Mouse (Mus musculus): ENCODE results near the gene Glmn. TPM values are rescaled to one million over a fixed set of nuclear protein-coding genes. Genes with fewer than 3 reads are reported as not detected.

Glmn gene
- polyA plus RNA-seq, 1 experiment from 2014 or later, result 9.5 TPM

- no peak overlapping the region for H3K4me2 ChIP-seq (replicated peaks; ENCODE audit: low read depth)
- H3K27ac ChIP-seq (ENCODE audit: low read depth, low read length), result no peak overlapping the region
- no peak for TF ChIP-seq CTCF (IDR thresholded peaks at IDR 0.05; ENCODE audit: low read depth)
- no peaks in the 10 kb centered on the region for H3K4me1 ChIP-seq (replicated peaks; ENCODE audit: control insufficient read depth, insufficient read depth, low read length)
- no peaks in the 10 kb centered on the region; the same call in 1 of the 2 replicates for H3K36me3 ChIP-seq (ENCODE audit: control insufficient read depth, insufficient read depth)
- H3K27me3 ChIP-seq (replicated peaks; ENCODE audit: control insufficient read depth, insufficient read depth, low read length), result no peaks in the 10 kb centered on the region
- H3K9ac ChIP-seq (ENCODE audit: low read depth, low read length), result no peak overlapping the region
- 81% methylated on average over 3 of the region's 3 CpGs for WGBS
- ATAC-seq, result no peak
- no peak overlapping the region for H3K4me3 ChIP-seq (ENCODE audit: low read depth, low read length)
- H3K9me3 ChIP-seq (ENCODE audit: control insufficient read depth), result no peaks in the 10 kb centered on the region
These were observed 49.2 kb downstream of the Glmn start for GRCm38 (mm10) chr5:107548444-107548843.

- ATAC-seq, result no peak
- no peaks in the 10 kb centered on the region for H3K4me1 ChIP-seq (replicated peaks; ENCODE audit: control insufficient read depth, insufficient read depth, low read length)
- no peak overlapping the region for H3K27ac ChIP-seq (ENCODE audit: low read depth, low read length)
- no peak overlapping the region for H3K4me2 ChIP-seq (replicated peaks; ENCODE audit: low read depth)
- no peaks in the 10 kb centered on the region for H3K9me3 ChIP-seq (ENCODE audit: control insufficient read depth)
- H3K9ac ChIP-seq (ENCODE audit: low read depth, low read length), result no peak overlapping the region
- H3K36me3 ChIP-seq (ENCODE audit: control insufficient read depth, insufficient read depth), result no peaks in the 10 kb centered on the region; the same call in 1 of the 2 replicates
- WGBS, result 82% methylated on average over 3 of the region's 3 CpGs
- TF ChIP-seq CTCF (IDR thresholded peaks at IDR 0.05; ENCODE audit: low read depth), result no peak
- no peaks in the 10 kb centered on the region for H3K27me3 ChIP-seq (replicated peaks; ENCODE audit: control insufficient read depth, insufficient read depth, low read length)
- H3K4me3 ChIP-seq (ENCODE audit: low read depth, low read length), result no peak overlapping the region
These were observed 49.7 kb downstream of the Glmn start for GRCm38 (mm10) chr5:107547955-107548354.

- ATAC-seq, result no peak
- no peak overlapping the region for H3K9ac ChIP-seq (ENCODE audit: low read depth, low read length)
- no peaks in the 10 kb centered on the region for H3K27me3 ChIP-seq (replicated peaks; ENCODE audit: control insufficient read depth, insufficient read depth, low read length)
- WGBS, result 55% methylated on average over 4 of the region's 4 CpGs
- TF ChIP-seq CTCF (IDR thresholded peaks at IDR 0.05; ENCODE audit: low read depth), result no peak
- no peak overlapping the region for H3K4me3 ChIP-seq (ENCODE audit: low read depth, low read length)
- H3K27ac ChIP-seq (ENCODE audit: low read depth, low read length), result no peak overlapping the region
- H3K36me3 ChIP-seq (ENCODE audit: control insufficient read depth, insufficient read depth), result no peaks in the 10 kb centered on the region
- no peak overlapping the region for H3K4me2 ChIP-seq (replicated peaks; ENCODE audit: low read depth)
- no peaks in the 10 kb centered on the region for H3K4me1 ChIP-seq (replicated peaks; ENCODE audit: control insufficient read depth, insufficient read depth, low read length)
- no peaks in the 10 kb centered on the region for H3K9me3 ChIP-seq (ENCODE audit: control insufficient read depth)
These were observed 51.8 kb downstream of the Glmn start for GRCm38 (mm10) chr5:107545927-107546326.

- no peak overlapping the region for H3K27ac ChIP-seq (ENCODE audit: low read depth, low read length)
These were observed 56.0 kb downstream of the Glmn start for GRCm38 (mm10) chr5:107541696-107542095.

GRCm38 (mm10) chr5:107534581-107534980, 63.1 kb downstream of the Glmn start, which contains the start of gene 1700028K03Rik:
Gene 1700028K03Rik, plus strand, starts transcription at chr5:107534709.
- no peak for ATAC-seq

More at GRCm38 (mm10) chr5:107541696-107542095, 56.0 kb downstream of the Glmn start:
- Histone ChIP-seq H3K27me3 (replicated peaks; ENCODE audit: control insufficient read depth, insufficient read depth, low read length) (no peaks in the 10 kb centered on the region), H3K4me2 (replicated peaks; ENCODE audit: low read depth) (no peak overlapping the region), H3K4me3 (ENCODE audit: low read depth, low read length) (no peak overlapping the region), H3K9me3 (ENCODE audit: control insufficient read depth) (no peaks in the 10 kb centered on the region), H3K9ac (ENCODE audit: low read depth, low read length) (no peak overlapping the region), H3K36me3 (ENCODE audit: control insufficient read depth, insufficient read depth) (no peaks in the 10 kb centered on the region), H3K4me1 (replicated peaks; ENCODE audit: control insufficient read depth, insufficient read depth, low read length) (no peaks in the 10 kb centered on the region)
- ATAC-seq, result no peak
- 57% methylated on average over 7 of the region's 7 CpGs for WGBS
- TF ChIP-seq CTCF (IDR thresholded peaks at IDR 0.05; ENCODE audit: low read depth), result no peak

GRCm38 (mm10) chr5:107533590-107533989, 64.1 kb downstream of the Glmn start:
- H3K4me2 ChIP-seq (replicated peaks; ENCODE audit: low read depth), result no peak overlapping the region
- WGBS, result 54% methylated on average over 2 of the region's 2 CpGs
- TF ChIP-seq CTCF (IDR thresholded peaks at IDR 0.05; ENCODE audit: low read depth), result no peak
- no peaks in the 10 kb centered on the region for H3K36me3 ChIP-seq (ENCODE audit: control insufficient read depth, insufficient read depth)
- H3K9ac ChIP-seq (ENCODE audit: low read depth, low read length), result no peak overlapping the region
- H3K4me3 ChIP-seq (ENCODE audit: low read depth, low read length), result no peak overlapping the region
- H3K4me1 ChIP-seq (replicated peaks; ENCODE audit: control insufficient read depth, insufficient read depth, low read length), result no peaks in the 10 kb centered on the region
- H3K27me3 ChIP-seq (replicated peaks; ENCODE audit: control insufficient read depth, insufficient read depth, low read length), result no peaks in the 10 kb centered on the region
- H3K9me3 ChIP-seq (ENCODE audit: control insufficient read depth), result no peaks in the 10 kb centered on the region
- H3K27ac ChIP-seq (ENCODE audit: low read depth, low read length), result no peak overlapping the region
- ATAC-seq, result no peak

More at GRCm38 (mm10) chr5:107534581-107534980, 63.1 kb downstream of the Glmn start, which contains the start of gene 1700028K03Rik:
- no peak within 1 kb of the TSS for H3K9ac ChIP-seq (ENCODE audit: low read depth, low read length)
- H3K27me3 ChIP-seq (replicated peaks; ENCODE audit: control insufficient read depth, insufficient read depth, low read length), result no peaks in the 10 kb centered on the region
- no peak within 1 kb of the TSS for H3K27ac ChIP-seq (ENCODE audit: low read depth, low read length)
- H3K4me1 ChIP-seq (replicated peaks; ENCODE audit: control insufficient read depth, insufficient read depth, low read length), result no peaks in the 10 kb centered on the region
- no peak for TF ChIP-seq CTCF (IDR thresholded peaks at IDR 0.05; ENCODE audit: low read depth)
- H3K9me3 ChIP-seq (ENCODE audit: control insufficient read depth), result no peaks in the 10 kb centered on the region
- 66% methylated on average over 15 of the region's 15 CpGs for WGBS
- H3K4me2 ChIP-seq (replicated peaks; ENCODE audit: low read depth), result no peak within 1 kb of the TSS
- H3K4me3 ChIP-seq (ENCODE audit: low read depth, low read length), result no peak within 1 kb of the TSS
- H3K36me3 ChIP-seq (ENCODE audit: control insufficient read depth, insufficient read depth), result no peaks in the 10 kb centered on the region

GRCm38 (mm10) chr5:107528856-107529255, 68.8 kb downstream of the Glmn start:
- TF ChIP-seq CTCF (IDR thresholded peaks at IDR 0.05; ENCODE audit: low read depth), result no peak
- no peaks in the 10 kb centered on the region for H3K36me3 ChIP-seq (ENCODE audit: control insufficient read depth, insufficient read depth)

More at GRCm38 (mm10) chr5:107528856-107529255, 68.8 kb downstream of the Glmn start:
- no peak for ATAC-seq
- no peaks in the 10 kb centered on the region for H3K27me3 ChIP-seq (replicated peaks; ENCODE audit: control insufficient read depth, insufficient read depth, low read length)
- WGBS, result 87% methylated on average over 3 of the region's 3 CpGs
- H3K4me2 ChIP-seq (replicated peaks; ENCODE audit: low read depth), result no peak overlapping the region
- H3K9me3 ChIP-seq (ENCODE audit: control insufficient read depth), result no peaks in the 10 kb centered on the region
- no peak overlapping the region for H3K27ac ChIP-seq (ENCODE audit: low read depth, low read length)
- H3K4me3 ChIP-seq (ENCODE audit: low read depth, low read length), result no peak overlapping the region
- no peak overlapping the region for H3K9ac ChIP-seq (ENCODE audit: low read depth, low read length)
- no peaks in the 10 kb centered on the region for H3K4me1 ChIP-seq (replicated peaks; ENCODE audit: control insufficient read depth, insufficient read depth, low read length)
